In the genomic region with DNA sequence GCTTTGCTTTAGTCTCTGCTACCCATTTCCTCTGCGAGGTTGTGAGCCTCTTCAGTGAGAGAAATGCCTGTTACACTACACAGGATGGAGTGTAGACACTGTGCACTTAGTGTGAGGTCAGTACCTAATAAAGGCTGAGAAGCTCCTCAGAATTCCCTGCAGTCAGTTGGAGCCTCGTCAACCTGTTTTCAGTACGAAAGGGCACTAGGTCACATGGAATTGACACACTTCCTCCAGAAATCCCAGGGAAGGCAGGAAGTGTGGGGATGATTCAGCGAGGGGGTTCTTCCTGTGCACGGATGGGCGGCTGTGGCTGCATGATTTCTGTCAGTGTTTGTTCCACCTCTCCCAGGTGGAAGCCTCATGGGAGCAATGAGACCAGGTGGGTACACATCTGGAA, we compare ENCODE assay signal across 10 mouse cellular contexts. TPM values are rescaled to one million over a fixed set of nuclear protein-coding genes. Genes with fewer than 3 reads are reported as not detected.
A peak's percentile ranks its signal among the peaks of the same experiment; 100 is the strongest.
DNase-seq lines count a peak whose midpoint lies in the region; ATAC-seq and TF ChIP-seq lines count a peak whose summit lies in the region.
"Had no signal": no experiment of that assay in that cellular context is flagged by ENCODE, and none has a peak within 500 bp of the region (broad histone marks: within the 10 kb centered on the region; RNA-seq: fewer than 3 reads in every experiment).

No protein-coding gene starts in this region.

- no peaks in the 10 kb centered on the region for H3K9me3 ChIP-seq in embryonic facial prominence, embryonic 14.5 days (ENCODE audit: control insufficient read depth, low read length)
- H3K9me3 ChIP-seq in intestine, postnatal 0 days (ENCODE audit: control insufficient read depth), result no peaks in the 10 kb centered on the region
- H3K9me3 ChIP-seq in hindbrain, postnatal 0 days (ENCODE audit: low read length), result no peaks in the 10 kb centered on the region

- TF ChIP-seq CTCF in layer of hippocampus, adult 2 months (conservative IDR thresholded peaks at IDR 0.05), result no peak
- no peak for TF ChIP-seq CTCF in intestine, postnatal 0 days (IDR thresholded peaks at IDR 0.05; ENCODE audit: low read depth)
- no peak for TF ChIP-seq CTCF in hindbrain, postnatal 0 days (IDR thresholded peaks at IDR 0.05; ENCODE audit: low read depth)

- H3K9ac ChIP-seq in embryonic facial prominence, embryonic 14.5 days (ENCODE audit: low read depth, low read length), result no peak overlapping the region
- H3K9ac ChIP-seq in intestine, postnatal 0 days (ENCODE audit: low read depth, low read length), result no peak overlapping the region
- H3K9ac ChIP-seq in hindbrain, postnatal 0 days (replicated peaks; ENCODE audit: low read length), result no peak overlapping the region

- H3K4me2 ChIP-seq in embryonic facial prominence, embryonic 14.5 days (ENCODE audit: low read depth, low read length), result no peak overlapping the region
- no peak overlapping the region for H3K4me2 ChIP-seq in intestine, postnatal 0 days (replicated peaks; ENCODE audit: low read depth)
- H3K4me2 ChIP-seq in hindbrain, postnatal 0 days (ENCODE audit: low read depth, low read length), result no peak overlapping the region

- no peaks in the 10 kb centered on the region for H3K27me3 ChIP-seq in embryonic facial prominence, embryonic 14.5 days (replicated peaks; ENCODE audit: control insufficient read depth, insufficient read depth, low read length)
- H3K27me3 ChIP-seq in intestine, postnatal 0 days (replicated peaks; ENCODE audit: control insufficient read depth, insufficient read depth, low read length), result no peaks in the 10 kb centered on the region
- no peaks in the 10 kb centered on the region for H3K27me3 ChIP-seq in hindbrain, postnatal 0 days (ENCODE audit: insufficient read depth, low read length)

- no peak for ATAC-seq in embryonic facial prominence, embryonic 14.5 days (ENCODE audit: low read depth)
- peak; percentile 74 for ATAC-seq in intestine, postnatal 0 days
- ATAC-seq in hindbrain, postnatal 0 days, result no peak

- H3K4me3 ChIP-seq in layer of hippocampus, adult 2 months, result no peak overlapping the region
- H3K4me3 ChIP-seq in embryonic facial prominence, embryonic 14.5 days (ENCODE audit: low read depth, low read length), result no peak overlapping the region
- H3K4me3 ChIP-seq in intestine, postnatal 0 days (ENCODE audit: low read depth, low read length), result no peak overlapping the region
- H3K4me3 ChIP-seq in hindbrain, postnatal 0 days (ENCODE audit: low read length), result no peak overlapping the region

- H3K36me3 ChIP-seq in embryonic facial prominence, embryonic 14.5 days (ENCODE audit: control insufficient read depth, insufficient read depth, low read length), result no peaks in the 10 kb centered on the region
- no peaks in the 10 kb centered on the region for H3K36me3 ChIP-seq in intestine, postnatal 0 days (ENCODE audit: control insufficient read depth, insufficient read depth)
- H3K36me3 ChIP-seq in hindbrain, postnatal 0 days (ENCODE audit: insufficient read depth, low read length), result no peaks in the 10 kb centered on the region

- no peak for DNase-seq in layer of hippocampus, adult 2 months (ENCODE audit: low spot score in 2 of 2)
- no peak for DNase-seq in layer of hippocampus, adult 8-10 months (ENCODE audit: low spot score in 2 of 2)
- DNase-seq in embryonic facial prominence, embryonic 14.5 days (ENCODE audit: low spot score), result peak; percentile 49
- peak; percentile 45 for DNase-seq in lung, postnatal 36 days
- no peak for DNase-seq in hindbrain, postnatal 0 days (ENCODE audit: low spot score)
- DNase-seq in urinary bladder, postnatal 10 days (ENCODE audit: low spot score), result no peak
- no peak for DNase-seq in ovary, postnatal 36 days (ENCODE audit: low spot score)
- DNase-seq: cerebellum, adult 11-12 months had no signal

- H3K27ac ChIP-seq in layer of hippocampus, adult 2 months, result 0 out of 2 replicates have a peak overlapping the region, but pooled peaks have one; percentile 20
- H3K27ac ChIP-seq in embryonic facial prominence, embryonic 14.5 days (replicated peaks; ENCODE audit: low read depth, low read length), result 0 out of 2 replicates have a peak overlapping the region, but pooled peaks have one; percentile 39
- no peak overlapping the region for H3K27ac ChIP-seq in intestine, postnatal 0 days (ENCODE audit: low read depth, low read length)
- no peak overlapping the region for H3K27ac ChIP-seq in hindbrain, postnatal 0 days

- 25% methylated on average over 6 of the region's 6 CpGs for WGBS in embryonic facial prominence, embryonic 14.5 days
- WGBS in intestine, postnatal 0 days, result 28% methylated on average over 6 of the region's 6 CpGs
- WGBS in hindbrain, postnatal 0 days, result 75% methylated on average over 6 of the region's 6 CpGs

- H3K4me1 ChIP-seq in embryonic facial prominence, embryonic 14.5 days (ENCODE audit: control insufficient read depth, insufficient read depth, low read length), result peaks cover 15% of the 10 kb centered on the region
- peaks cover 5% of the 10 kb centered on the region for H3K4me1 ChIP-seq in intestine, postnatal 0 days (replicated peaks; ENCODE audit: control insufficient read depth, insufficient read depth, low read length)
- no peaks in the 10 kb centered on the region for H3K4me1 ChIP-seq in hindbrain, postnatal 0 days (ENCODE audit: insufficient read depth, low read length)

RNA-seq across cellular contexts. Expression of a gene that starts 21.1 kb away (rescaled TPM):
- not detected for total RNA-seq in layer of hippocampus, adult 2 months (2021)
- total RNA-seq in layer of hippocampus, adult 8-10 months (2022), result not detected
- 0.31 and 0.57 TPM in 2 replicates for polyA plus RNA-seq in embryonic facial prominence, embryonic 14.5 days (2014; fragmentation: Nextera tagmentation; extraction: Ambion mirVana)
- 0.24 TPM in 1 of 2 replicates, not detected in the other for polyA plus RNA-seq in intestine, postnatal 0 days (2015; fragmentation: Nextera tagmentation; extraction: Ambion mirVana)
- not detected in 2 replicates for total RNA-seq in hindbrain, postnatal 0 days (2014; rRNA removed)
- polyA plus RNA-seq in hindbrain, postnatal 0 days (2015; fragmentation: Nextera tagmentation; extraction: Ambion mirVana), result not detected in 2 replicates
- total RNA-seq: left cerebral cortex, postnatal 10 days had no signal

RNA-seq across cellular contexts. Expression of a gene that starts 44.8 kb away (rescaled TPM):
- 10 to 100 TPM; 35.3 to 40.6 TPM for total RNA-seq in layer of hippocampus, adult 2 months (2021)
- total RNA-seq in layer of hippocampus, adult 8-10 months (2022), result 10 to 100 TPM; 40.8 to 45.2 (median 41.9) TPM
- polyA plus RNA-seq in embryonic facial prominence, embryonic 14.5 days (2014; fragmentation: Nextera tagmentation; extraction: Ambion mirVana), result 55.5 and 59.2 TPM in 2 replicates
- 32.3 and 32.4 TPM in 2 replicates for polyA plus RNA-seq in intestine, postnatal 0 days (2015; fragmentation: Nextera tagmentation; extraction: Ambion mirVana)
- 17.8 and 26.8 TPM in 2 replicates for total RNA-seq in hindbrain, postnatal 0 days (2014; rRNA removed)
- 16.3 and 17.2 TPM in 2 replicates for polyA plus RNA-seq in hindbrain, postnatal 0 days (2015; fragmentation: Nextera tagmentation; extraction: Ambion mirVana)

Comparison
In these comparisons a context has a peak if more than half of its experiments do, and no peak if none do; other contexts are left out.
1. DNase-seq: peak in embryonic facial prominence, embryonic 14.5 days (single experiment) and lung, postnatal 36 days (single experiment); none in layer of hippocampus, adult 2 months (0 of 2), layer of hippocampus, adult 8-10 months (0 of 2), hindbrain, postnatal 0 days (single experiment), urinary bladder, postnatal 10 days (single experiment) and ovary, postnatal 36 days (single experiment).
2. H3K27ac ChIP-seq: peak in layer of hippocampus, adult 2 months (single experiment) and embryonic facial prominence, embryonic 14.5 days (single experiment); none in intestine, postnatal 0 days (single experiment) and hindbrain, postnatal 0 days (single experiment).